Mouse (Mus musculus) hindbrain, embryonic 10.5 days (tissue): ENCODE results near the gene Tcta. TPM values are rescaled to one million over a fixed set of nuclear protein-coding genes. Genes with fewer than 3 reads are reported as not detected.
"Not testable (repeated sequence)": the region's sequence is repeated elsewhere in the genome, so short reads cannot be mapped to it uniquely, and the experiment has no call there.

Experiments
- DNase-seq: peaks from one replicate; pipeline ENCODE4 v3.0.0-alpha.2; 2017; ENCODE audit warnings: low spot score
- H3K27ac ChIP-seq: fragments of 300-500 bp; sonication (generic); 2 replicates; pipeline ENCODE4 v1.5.1; 2016; ENCODE audit warnings: mild to moderate bottlenecking, moderate library complexity
- H3K27me3 ChIP-seq: fragments of 300-500 bp; sonication (generic); 2 replicates; pipeline ENCODE4 v1.6.1; 2016; ENCODE audit warnings: mild to moderate bottlenecking; ENCODE audit not compliant: poor library complexity, insufficient read depth, severe bottlenecking
- H3K36me3 ChIP-seq: fragments of 300-500 bp; sonication (generic); 2 replicates; pipeline ENCODE4 v1.6.1; 2016; ENCODE audit warnings: mild to moderate bottlenecking, moderate library complexity
- H3K4me1 ChIP-seq: fragments of 300-500 bp; sonication (generic); replicated peaks from 2 replicates; pipeline ENCODE4 v1.6.1; 2016; ENCODE audit warnings: mild to moderate bottlenecking
- H3K4me3 ChIP-seq: fragments of 300-500 bp; sonication (generic); 2 replicates; pipeline ENCODE4 v1.5.1; 2016; ENCODE audit warnings: mild to moderate bottlenecking, moderate library complexity
- H3K9me3 ChIP-seq: fragments of 300-500 bp; sonication (generic); 2 replicates; pipeline ENCODE4 v1.6.1; 2016; ENCODE audit warnings: mild to moderate bottlenecking, moderate library complexity
- WGBS: fragments of 180-500 bp; shearing (Covaris S2); methylation state at CpG from one replicate; pipeline ENCODE4 v1.1.7; 2016; 5-methylcytosine and 5-hydroxymethylcytosine counted together
- polyA plus RNA-seq: library from polyadenylated mRNA; unstranded; fragments of >200 nt; fragmentation: Nextera tagmentation; extraction: Ambion mirVana; gene quantifications from 2 replicates; pipeline ENCODE4 v1.2.1, GENCODE M21; 2016

The Tcta gene
- polyA plus RNA-seq, 1 experiment from 2014 or later: 32.7 TPM

GRCm38 (mm10) chr9:108339886-108340257, 33.9 kb upstream of the Tcta start:
- H3K36me3 ChIP-seq: peaks cover 37% of the 10 kb centered on the region
- peaks cover 30% of the 10 kb centered on the region for H3K4me1 ChIP-seq
- no peak for DNase-seq
- peak overlapping the region; percentile 94 for H3K27ac ChIP-seq
- peak overlapping the region; percentile 86 for H3K4me3 ChIP-seq
- 20% methylated on average over 20 of the region's 20 CpGs for WGBS
- H3K27me3 ChIP-seq: no peaks in the 10 kb centered on the region
- no peaks in the 10 kb centered on the region for H3K9me3 ChIP-seq

GRCm38 (mm10) chr9:108338886-108339781, 33.2 kb upstream of the Tcta start, which contains the start of gene Gpx1:
Gpx1 (plus strand) TSS chr9:108338903.
- Histone ChIP-seq H3K4me3 (peak within 1 kb of the TSS; percentile 86), H3K27ac (peak within 1 kb of the TSS; percentile 94), H3K9me3 (no peaks in the 10 kb centered on the region), H3K27me3 (no peaks in the 10 kb centered on the region), H3K36me3 (peaks cover 44% of the 10 kb centered on the region), H3K4me1 (peaks cover 30% of the 10 kb centered on the region)
- under 1% methylated on average over 49 of the region's 49 CpGs for WGBS
- peak; percentile 92 for DNase-seq

- 34% methylated on average over 6 of the region's 6 CpGs for WGBS
- H3K4me1 ChIP-seq: peaks cover 30% of the 10 kb centered on the region
- H3K4me3 ChIP-seq: peak overlapping the region; percentile 86
- H3K27ac ChIP-seq: peak overlapping the region; percentile 94
- H3K9me3 ChIP-seq: no peaks in the 10 kb centered on the region
- H3K36me3 ChIP-seq: peaks cover 51% of the 10 kb centered on the region
- no peaks in the 10 kb centered on the region for H3K27me3 ChIP-seq
- peak; percentile 24 for DNase-seq
Observed at GRCm38 (mm10) chr9:108338551-108338885, 32.6 kb upstream of the Tcta start.

GRCm38 (mm10) chr9:108337848-108338550, 32.0 kb upstream of the Tcta start:
- no peak for DNase-seq
- Histone ChIP-seq H3K4me1 (peaks cover 30% of the 10 kb centered on the region), H3K9me3 (no peaks in the 10 kb centered on the region), H3K27ac (peak overlapping the region; percentile 94), H3K4me3 (peak overlapping the region; percentile 86), H3K36me3 (peaks cover 56% of the 10 kb centered on the region), H3K27me3 (no peaks in the 10 kb centered on the region)
- WGBS: 69% methylated on average over 10 of the region's 10 CpGs

- Histone ChIP-seq H3K4me3 (no peak overlapping the region), H3K27me3 (no peaks in the 10 kb centered on the region), H3K36me3 (peaks cover 88% of the 10 kb centered on the region), H3K4me1 (no peaks in the 10 kb centered on the region), H3K27ac (no peak overlapping the region), H3K9me3 (no peaks in the 10 kb centered on the region)
- no peak for DNase-seq
- 96% methylated on average over 2 of the region's 2 CpGs for WGBS
Observed at GRCm38 (mm10) chr9:108325811-108326210, 19.9 kb upstream of the Tcta start.

- Histone ChIP-seq H3K4me1 (no peaks in the 10 kb centered on the region), H3K9me3 (no peaks in the 10 kb centered on the region), H3K4me3 (no peak overlapping the region), H3K27ac (no peak overlapping the region), H3K36me3 (peaks cover 88% of the 10 kb centered on the region), H3K27me3 (no peaks in the 10 kb centered on the region)
- WGBS: 94% methylated on average over 1 of the region's 1 CpGs
- no peak for DNase-seq
Observed at GRCm38 (mm10) chr9:108324784-108325183, 18.8 kb upstream of the Tcta start.

GRCm38 (mm10) chr9:108322054-108322453, 16.1 kb upstream of the Tcta start:
- peaks cover 83% of the 10 kb centered on the region for H3K36me3 ChIP-seq
- 86% methylated on average over 7 of the region's 7 CpGs for WGBS
- not testable (repeated sequence) for H3K27ac ChIP-seq, H3K27me3 ChIP-seq, DNase-seq, H3K4me1 ChIP-seq, H3K4me3 ChIP-seq, H3K9me3 ChIP-seq

GRCm38 (mm10) chr9:108318462-108318861, 12.5 kb upstream of the Tcta start:
- no peak overlapping the region for H3K4me3 ChIP-seq
- 89% methylated on average over 2 of the region's 2 CpGs for WGBS
- H3K9me3 ChIP-seq: no peaks in the 10 kb centered on the region
- peaks cover 87% of the 10 kb centered on the region for H3K36me3 ChIP-seq
- no peak overlapping the region for H3K27ac ChIP-seq
- no peaks in the 10 kb centered on the region for H3K4me1 ChIP-seq
- no peaks in the 10 kb centered on the region for H3K27me3 ChIP-seq
- no peak for DNase-seq

- Histone ChIP-seq H3K4me3 (no peak overlapping the region), H3K9me3 (no peaks in the 10 kb centered on the region), H3K27ac (no peak overlapping the region), H3K27me3 (no peaks in the 10 kb centered on the region), H3K36me3 (peaks cover 79% of the 10 kb centered on the region), H3K4me1 (no peaks in the 10 kb centered on the region)
- WGBS: 96% methylated on average over 3 of the region's 3 CpGs
- no peak for DNase-seq
Observed at GRCm38 (mm10) chr9:108317572-108317971, 11.6 kb upstream of the Tcta start.

- 73% methylated on average over 2 of the region's 2 CpGs for WGBS
- H3K9me3 ChIP-seq: no peaks in the 10 kb centered on the region
- peaks cover 13% of the 10 kb centered on the region for H3K36me3 ChIP-seq
- H3K4me1 ChIP-seq: peaks cover 35% of the 10 kb centered on the region
- H3K27ac ChIP-seq: no peak overlapping the region
- no peaks in the 10 kb centered on the region for H3K27me3 ChIP-seq
- H3K4me3 ChIP-seq: peak overlapping the region; percentile 93
- DNase-seq: no peak
Observed at GRCm38 (mm10) chr9:108308141-108308540, 2.2 kb upstream of the Tcta start.

- WGBS: 29% methylated on average over 12 of the region's 12 CpGs
- Histone ChIP-seq H3K9me3 (no peaks in the 10 kb centered on the region), H3K4me1 (peaks cover 35% of the 10 kb centered on the region), H3K27ac (peak overlapping the region; percentile 99), H3K27me3 (no peaks in the 10 kb centered on the region), H3K36me3 (peaks cover 22% of the 10 kb centered on the region), H3K4me3 (peak overlapping the region; percentile 93)
- DNase-seq: no peak
Observed at GRCm38 (mm10) chr9:108307021-108307807, 1.3 kb upstream of the Tcta start.

GRCm38 (mm10) chr9:108306571-108306980, 616 bp upstream of the Tcta start:
- H3K4me3 ChIP-seq: peak overlapping the region; percentile 93
- H3K36me3 ChIP-seq: peaks cover 28% of the 10 kb centered on the region
- peaks cover 35% of the 10 kb centered on the region for H3K4me1 ChIP-seq
- no peaks in the 10 kb centered on the region for H3K27me3 ChIP-seq
- peak overlapping the region; percentile 99 for H3K27ac ChIP-seq
- DNase-seq: no peak
- WGBS: under 1% methylated on average over 51 of the region's 51 CpGs
- H3K9me3 ChIP-seq: no peaks in the 10 kb centered on the region
